ENCODE assay signal across 18 mouse cellular contexts in genomic region chr2:162141845-162142411, GRCm38 (mm10).
DNase-seq lines count a peak whose midpoint lies in the region; ATAC-seq lines count a peak whose summit lies in the region.
"Had no signal": no experiment of that assay in that cellular context is flagged by ENCODE, and none has a peak within 500 bp of the region (broad histone marks: within the 10 kb centered on the region; RNA-seq: fewer than 3 reads in every experiment).

No protein-coding gene starts in this region.

- ATAC-seq in cerebellum, adult (ENCODE audit: insufficient number of reproducible peaks, low FRiP score, low TSS enrichment): 0 out of 2 replicates have a peak, but pooled peaks have one; percentile 45
- no peak for ATAC-seq in megakaryocyte progenitor cell, adult 5-6 weeks (replicated peaks; ENCODE audit: poor library complexity)
- ATAC-seq: CD4-positive, CD25-positive, alpha-beta regulatory T cell, adult 4 months had no signal

- DNase-seq in cerebellum, adult 8-10 months: no peak
- peak; percentile 33 for DNase-seq in right cerebral cortex, adult 18-20 months
- DNase-seq in right cerebral cortex, postnatal 4 days: no peak
- peak; percentile 18 to 38 for DNase-seq in left cerebral cortex, postnatal 36 days (ENCODE audit: low spot score in 2 of 2)
- no peak for DNase-seq in adrenal gland, adult 8-10 months
- DNase-seq in adipocyte (ENCODE audit: low spot score): no peak
- DNase-seq: gastrocnemius, adult 2 months; heart, adult 2 months; kidney, adult 18-20 months; kidney, postnatal 10 days; layer of hippocampus, adult 9-11 months; lung, adult 18-20 months; lung, postnatal 4 days; midbrain, embryonic 14.5 days; retina, postnatal 1 day had no signal

- intact Hi-C loops in left cerebral cortex, postnatal 36 days (cut with DNase I): no loop called here

Comparison
In these comparisons a context has a peak if more than half of its experiments do, and no peak if none do; other contexts are left out.
1. DNase-seq: peak in right cerebral cortex, adult 18-20 months (single experiment) and left cerebral cortex, postnatal 36 days (2 of 2); none in cerebellum, adult 8-10 months (single experiment), right cerebral cortex, postnatal 4 days (single experiment), adrenal gland, adult 8-10 months (single experiment) and adipocyte (single experiment).